Mouse (Mus musculus) ES-Bruce4 (cell line): ENCODE data around the gene Lrp8.

Experiments used
- CTCF ChIP-seq: IDR thresholded peaks from one replicate; pipeline ENCODE4 v1.8.1; 2011; ENCODE audit warnings: low read depth, low read length
- EP300 ChIP-seq: IDR thresholded peaks from 2 replicates; pipeline ENCODE4 v1.6.1; 2011; ENCODE audit warnings: low read depth, low read length; ENCODE audit not compliant: insufficient read depth
- POLR2A ChIP-seq: IDR thresholded peaks from one replicate; pipeline ENCODE4 v1.8.1; 2011; ENCODE audit warnings: low read length; ENCODE audit not compliant: insufficient read depth

DNA sequence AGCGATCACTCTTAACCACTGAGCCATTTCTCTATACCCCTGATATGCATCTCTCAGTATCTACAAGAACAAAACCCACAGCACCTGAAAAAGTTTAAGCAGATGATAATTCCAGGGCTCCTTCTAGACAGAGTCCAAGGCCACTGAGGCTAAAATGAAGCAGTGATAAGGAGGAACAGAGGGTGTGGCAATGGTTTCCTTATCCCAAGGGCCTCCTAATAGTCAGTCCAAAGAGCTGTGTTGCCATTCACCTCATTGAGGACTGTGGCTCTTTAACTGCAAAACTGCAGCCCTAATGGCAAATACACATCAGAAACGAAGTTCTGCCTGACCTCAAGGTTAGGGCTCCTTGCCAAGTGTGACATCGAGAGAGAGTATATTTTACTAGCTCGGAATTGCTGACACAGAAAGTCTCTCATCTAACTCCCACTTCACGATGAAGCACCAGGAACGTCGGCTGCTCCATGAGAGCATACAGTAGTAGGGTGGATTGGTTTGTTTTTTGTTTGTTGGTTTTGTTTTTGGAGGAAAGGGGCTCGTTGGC, 119.2 kb downstream of the Lrp8 start:
- no peak for TF ChIP-seq POLR2A
- no peak for TF ChIP-seq CTCF
- no peak for TF ChIP-seq EP300
